Mouse (Mus musculus): ENCODE measurements around the gene Rps6ka5.

Rps6ka5 gene

DNA sequence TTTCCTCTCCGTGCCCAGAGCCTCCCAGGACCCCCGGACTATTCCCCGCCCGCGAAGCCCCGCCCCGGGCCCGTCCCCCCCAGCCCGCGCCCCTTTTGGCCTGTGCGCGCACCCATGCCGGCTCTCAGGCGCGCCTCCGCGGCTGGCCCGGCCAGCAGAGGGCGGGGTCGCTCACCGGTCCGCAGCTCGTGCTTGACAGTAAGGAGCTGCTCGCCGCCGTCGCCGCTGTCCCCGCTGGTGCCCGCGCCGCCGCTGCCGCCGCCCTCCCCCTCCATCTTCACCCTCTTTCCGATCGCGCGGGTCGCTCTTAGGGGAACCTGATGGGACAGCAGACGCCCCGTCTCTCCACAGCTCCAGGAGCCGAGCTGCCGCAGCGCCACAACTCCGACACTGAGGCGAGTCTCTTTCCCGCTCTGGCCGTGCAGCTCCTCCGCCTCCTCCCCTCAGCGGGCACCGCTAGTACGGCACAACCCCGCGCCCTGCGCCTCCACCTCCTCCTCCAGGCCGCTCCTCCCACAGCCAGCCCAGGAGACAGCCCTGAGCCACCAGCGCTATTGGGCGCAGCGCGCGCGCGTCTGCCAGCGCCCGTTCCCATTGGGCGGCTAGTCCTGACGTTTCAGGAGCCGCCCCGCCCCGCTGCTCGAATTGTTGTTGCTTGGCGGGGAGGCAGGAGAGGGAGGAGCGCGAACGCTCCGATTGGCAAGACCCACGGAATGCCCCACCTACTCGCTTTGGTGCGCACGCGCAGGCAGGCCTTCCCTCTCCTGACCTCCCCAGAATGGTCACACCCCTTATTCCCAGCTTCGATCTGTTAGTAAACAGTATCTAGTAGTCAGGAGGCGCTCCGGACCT, 2.0 kb downstream of the Rps6ka5 start:
- peak; percentile 100 for DNase-seq (ENCODE audit: low spot score)

DNA sequence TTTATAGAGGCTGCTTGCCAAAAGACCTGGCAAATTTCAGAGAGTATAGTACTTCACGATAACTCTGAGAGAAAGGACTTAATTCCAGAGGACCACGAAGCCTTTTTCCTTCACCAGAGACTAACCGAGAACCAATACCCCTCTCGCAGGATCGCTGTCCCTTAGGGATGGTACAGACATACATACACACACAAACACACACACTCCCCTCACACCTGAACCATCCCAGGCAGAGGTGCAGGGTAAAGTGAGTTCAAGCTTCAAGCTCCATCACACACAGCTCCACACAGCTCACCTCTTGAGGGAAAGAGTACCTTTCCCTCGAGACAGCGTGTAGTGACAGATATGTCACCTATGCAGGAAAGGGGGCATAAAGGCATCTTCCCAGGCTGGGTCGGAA, 2.6 kb downstream of the Rps6ka5 start:
- no peak for DNase-seq (ENCODE audit: low spot score)

DNA sequence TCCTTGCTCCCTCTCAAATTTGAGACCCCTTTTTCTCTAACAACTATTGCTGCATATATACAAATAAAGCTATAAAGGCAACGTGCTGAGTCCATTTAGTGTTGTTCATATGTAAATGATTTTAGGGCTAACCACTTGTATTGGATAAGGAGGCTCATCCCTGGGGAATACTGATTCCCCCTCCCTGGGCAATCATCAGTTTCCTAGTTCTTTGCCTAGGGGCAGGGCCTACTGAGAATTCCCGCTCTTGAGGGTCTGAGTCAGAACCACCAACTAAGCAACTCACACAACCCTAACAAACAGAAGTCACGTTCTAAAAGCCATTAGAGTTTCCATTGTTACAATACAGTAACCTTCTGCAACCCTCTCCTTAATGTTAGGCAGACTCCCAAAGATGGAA, 6.0 kb downstream of the Rps6ka5 start:
- no peak for DNase-seq (ENCODE audit: low spot score)

DNA sequence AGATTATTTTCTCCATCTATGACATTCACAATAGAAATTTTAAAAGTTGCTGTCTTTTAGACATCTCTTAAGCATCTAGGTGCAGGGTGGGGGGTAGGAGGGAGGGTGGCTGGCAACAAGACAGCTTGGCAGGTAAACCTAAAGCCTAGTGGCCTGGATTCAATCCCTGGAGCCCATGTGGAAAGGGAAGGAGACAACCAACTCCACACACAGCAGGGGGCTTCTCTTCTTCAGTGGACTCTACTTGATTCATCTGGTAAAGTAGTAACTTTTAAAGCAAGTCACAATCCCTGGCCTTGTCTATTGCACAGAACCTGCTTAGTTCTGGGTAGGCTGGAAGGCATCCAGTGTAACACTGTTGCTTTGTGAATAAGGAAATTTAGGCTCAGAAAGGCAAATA, 9.3 kb downstream of the Rps6ka5 start:
- DNase-seq (ENCODE audit: low spot score) = no peak

DNA sequence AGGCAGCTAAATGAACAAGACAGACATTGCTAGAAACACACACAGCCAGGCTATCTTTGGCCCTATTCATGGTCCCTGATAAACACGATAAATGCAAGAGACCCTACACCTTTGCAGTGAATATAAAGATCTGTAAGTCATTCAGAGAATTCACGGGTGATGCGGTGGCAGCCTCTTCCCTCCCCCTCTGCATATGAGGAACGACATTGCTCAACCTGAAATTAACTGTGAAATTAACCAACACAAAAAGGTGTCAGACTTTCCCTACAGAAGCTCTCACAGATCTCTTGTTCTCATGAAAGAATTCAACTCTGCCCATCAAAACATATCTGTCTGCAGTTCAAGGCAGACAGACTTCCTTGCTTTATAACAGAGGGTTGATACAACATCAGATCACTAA, 9.8 kb downstream of the Rps6ka5 start:
- no peak for DNase-seq (ENCODE audit: low spot score)

DNA sequence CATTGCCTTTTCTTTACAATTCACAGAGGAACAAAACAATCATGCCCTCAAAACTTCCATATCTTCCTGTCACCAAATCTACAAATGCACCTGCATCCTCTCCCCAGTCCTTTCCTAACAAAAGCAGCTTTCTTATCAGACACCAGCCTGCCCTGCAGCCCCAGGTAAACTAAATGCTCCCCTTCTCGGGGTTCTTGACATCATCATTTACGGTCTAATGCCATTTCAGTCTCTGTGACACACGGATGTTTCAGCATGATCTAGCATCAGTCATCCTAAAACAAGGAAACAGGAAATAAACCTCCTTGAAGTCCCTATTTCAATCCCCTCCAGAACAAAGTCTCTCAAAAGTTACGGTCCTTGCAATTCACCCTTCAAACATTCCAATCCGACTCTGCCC, 15.0 kb downstream of the Rps6ka5 start:
- DNase-seq (ENCODE audit: low spot score) = no peak

DNA sequence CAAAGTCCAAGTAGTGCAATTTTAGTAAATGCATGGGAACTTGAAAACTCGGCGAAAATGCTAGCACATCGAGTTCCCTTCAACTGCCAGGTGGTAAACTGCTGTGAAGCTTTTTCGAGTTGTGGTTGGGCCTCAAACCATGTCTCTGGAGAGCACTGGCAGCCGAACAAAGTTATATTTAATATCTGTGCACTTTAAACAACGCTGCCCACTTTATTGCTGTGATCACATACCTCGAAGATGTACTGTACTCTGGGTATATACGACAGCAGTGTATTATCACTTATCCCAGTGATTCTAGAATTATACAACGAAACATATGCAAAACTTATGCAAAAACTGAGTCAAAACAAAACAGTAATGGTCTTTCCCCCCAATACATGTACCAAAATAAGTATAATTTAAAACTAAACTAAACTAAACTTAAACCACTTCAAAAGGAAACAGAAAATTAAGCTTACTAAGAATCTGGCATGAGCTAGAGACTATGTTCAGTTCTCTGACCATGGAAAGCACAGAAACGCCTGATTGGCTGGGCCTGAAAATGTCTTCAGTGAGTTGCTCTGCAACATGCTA, 15.6 kb downstream of the Rps6ka5 start:
- no peak for DNase-seq (ENCODE audit: low spot score)

DNA sequence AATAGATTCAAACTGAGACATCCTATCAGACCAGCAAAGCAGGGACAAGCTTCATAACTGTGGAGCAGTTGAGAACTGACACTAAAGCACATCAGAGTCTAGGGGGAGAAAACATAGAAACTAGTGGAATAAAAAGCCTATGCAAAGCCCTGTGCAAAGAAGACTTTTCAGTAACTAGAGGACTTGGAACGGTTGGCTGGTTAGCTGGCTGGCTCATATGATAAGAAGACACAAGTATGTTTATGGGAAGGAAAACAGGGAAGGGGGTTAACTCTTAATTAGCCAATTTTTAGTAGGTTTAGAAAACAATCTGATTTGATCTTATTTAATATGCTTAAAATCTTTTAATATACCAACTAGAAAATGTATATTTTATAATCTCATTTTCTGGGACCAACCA, 16.4 kb downstream of the Rps6ka5 start:
- no peak for DNase-seq (ENCODE audit: low spot score)

DNA sequence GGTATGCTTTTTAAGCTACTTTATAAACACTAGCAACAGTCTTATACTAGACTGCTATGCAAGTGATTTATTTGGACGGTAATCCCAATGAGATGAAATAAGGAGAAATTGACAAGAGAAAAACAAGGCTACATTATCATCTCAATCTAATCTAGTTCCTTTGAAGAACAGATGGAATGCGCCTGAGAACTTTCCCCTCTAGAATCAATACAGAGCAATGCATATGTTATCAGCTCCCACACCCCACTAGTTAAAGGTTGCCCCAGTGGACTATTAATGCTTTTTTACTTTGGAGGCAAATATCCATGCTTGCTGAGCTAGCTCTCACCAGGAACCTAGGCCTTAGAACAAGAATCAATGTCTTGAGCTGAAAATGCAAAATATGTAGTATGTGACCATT, 19.5 kb downstream of the Rps6ka5 start:
- no peak for DNase-seq (ENCODE audit: low spot score)

DNA sequence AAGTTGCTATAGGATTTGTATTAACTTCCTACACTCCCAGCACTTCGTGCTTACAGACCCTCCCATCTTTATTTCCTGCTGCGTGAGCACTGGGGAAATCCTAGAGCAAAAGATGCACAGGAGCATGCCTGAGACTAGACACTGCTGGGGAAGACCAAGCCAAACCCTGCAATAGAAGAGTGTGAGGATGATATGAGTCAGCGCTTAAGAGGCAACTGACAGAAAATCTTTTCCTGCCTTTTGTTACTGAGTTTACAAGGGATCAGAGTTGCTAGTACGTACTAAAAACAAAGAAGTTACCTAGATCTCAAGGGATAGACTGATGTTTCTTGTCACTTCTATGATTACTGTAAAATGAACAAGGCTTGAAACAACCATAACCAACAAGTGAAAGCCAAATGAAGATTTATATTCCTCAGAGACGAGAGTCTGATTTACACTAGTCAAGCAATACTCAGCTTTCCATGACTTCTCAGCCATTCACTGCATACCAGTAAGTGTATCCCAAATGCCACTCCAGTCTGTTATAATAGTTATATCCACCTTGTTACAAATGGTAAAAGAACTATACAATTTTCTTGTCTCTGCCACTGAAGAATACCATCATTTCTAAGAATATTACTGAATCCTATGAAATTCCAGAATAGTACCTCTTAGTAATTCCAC, 21.6 kb downstream of the Rps6ka5 start:
- no peak for DNase-seq (ENCODE audit: low spot score)

DNA sequence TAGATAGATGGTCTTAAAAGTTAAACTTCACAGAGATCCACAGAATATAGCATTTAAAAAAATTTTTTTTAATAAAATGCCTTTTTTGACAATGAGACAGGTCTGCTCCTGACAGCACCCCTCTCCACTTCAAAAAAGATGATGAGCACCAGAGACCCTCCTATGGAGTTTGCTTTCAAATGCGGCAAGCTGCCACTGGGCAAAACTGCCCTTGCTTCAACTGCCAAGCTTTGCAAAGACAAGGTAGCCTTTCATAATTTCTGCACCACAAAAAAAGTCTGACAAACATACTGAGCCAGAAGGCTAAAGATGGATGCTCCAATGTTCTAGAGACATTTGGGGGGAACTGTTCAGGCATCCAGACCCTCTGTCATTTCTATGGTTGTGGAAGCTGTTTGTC, 28.8 kb downstream of the Rps6ka5 start:
- DNase-seq (ENCODE audit: low spot score) = no peak

DNA sequence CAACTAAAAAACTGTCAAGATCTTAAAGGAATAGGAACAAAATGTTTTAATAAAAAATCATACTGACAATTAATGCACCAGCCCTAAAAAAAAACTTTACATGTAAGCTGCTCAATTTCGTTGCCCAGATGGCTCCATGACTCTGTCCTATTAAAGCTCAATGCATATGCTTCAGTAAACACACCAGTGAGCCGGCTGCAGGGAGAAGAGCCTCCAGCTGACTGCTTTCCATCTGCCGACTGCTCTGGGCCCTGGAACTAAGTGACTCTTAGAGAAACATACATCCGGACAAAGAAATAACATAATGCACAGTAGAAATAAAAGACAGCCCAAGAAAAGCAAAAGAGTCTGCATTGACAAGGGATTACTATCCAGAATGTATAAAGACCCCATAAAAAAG, 30.2 kb downstream of the Rps6ka5 start:
- no peak for DNase-seq (ENCODE audit: low spot score)

DNA sequence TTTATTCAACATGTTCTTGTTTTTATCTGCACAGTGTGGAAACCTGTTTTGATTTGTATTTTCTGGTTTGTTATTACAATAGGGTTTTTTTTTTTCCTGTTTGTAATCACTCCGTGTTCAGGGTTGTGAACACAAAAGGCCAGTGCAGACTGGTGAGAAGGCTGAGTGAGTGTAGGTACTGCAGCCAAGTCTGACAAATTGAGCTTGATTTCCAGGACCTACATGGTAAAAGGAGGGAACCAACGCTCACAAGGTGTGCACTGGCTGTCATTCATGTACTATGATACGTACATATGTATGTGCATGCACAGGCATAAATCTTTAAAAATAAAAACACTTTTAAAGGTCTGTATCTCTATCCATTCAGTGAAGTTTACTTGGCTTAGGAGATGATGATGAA, 31.5 kb downstream of the Rps6ka5 start:
- DNase-seq (ENCODE audit: low spot score) = no peak

DNA sequence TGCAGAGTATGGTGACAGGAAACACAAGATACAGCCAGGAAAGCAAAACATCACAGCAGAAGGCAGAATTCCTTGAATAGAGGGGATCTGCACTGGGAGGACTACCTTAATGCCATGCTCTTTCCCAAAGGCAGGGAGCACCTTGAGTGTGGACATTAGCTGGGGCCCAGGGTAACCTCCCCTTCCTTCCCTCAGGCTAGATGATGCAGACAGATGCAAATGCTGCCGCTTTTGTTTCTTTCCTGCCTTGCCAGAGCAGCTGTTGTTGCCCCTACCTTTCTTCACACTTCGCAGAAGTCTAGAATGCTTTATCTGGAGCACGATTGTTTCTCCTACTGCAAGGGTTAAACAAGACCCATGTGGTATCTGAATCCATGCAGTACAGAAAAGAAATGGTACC, 34.6 kb downstream of the Rps6ka5 start:
- no peak for DNase-seq (ENCODE audit: low spot score)

DNA sequence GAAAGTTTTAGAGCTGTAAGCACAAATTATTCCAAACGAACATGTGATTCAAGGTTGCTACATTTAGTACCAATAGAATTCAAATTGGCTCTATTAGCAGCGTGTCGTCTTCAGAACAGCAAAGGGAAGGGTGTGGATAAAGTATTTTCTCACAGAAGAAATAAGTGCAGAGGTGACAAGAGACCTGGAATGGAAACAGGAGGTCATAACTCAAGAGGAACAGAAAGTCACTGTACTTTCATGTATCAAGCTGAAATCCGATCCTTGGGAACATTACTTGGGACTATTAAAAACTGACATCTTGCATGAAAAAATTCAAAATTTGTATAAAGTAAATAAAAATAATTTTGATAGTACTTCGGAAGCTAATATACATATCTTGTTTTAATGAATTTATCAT, 36.3 kb downstream of the Rps6ka5 start:
- DNase-seq (ENCODE audit: low spot score) = no peak

DNA sequence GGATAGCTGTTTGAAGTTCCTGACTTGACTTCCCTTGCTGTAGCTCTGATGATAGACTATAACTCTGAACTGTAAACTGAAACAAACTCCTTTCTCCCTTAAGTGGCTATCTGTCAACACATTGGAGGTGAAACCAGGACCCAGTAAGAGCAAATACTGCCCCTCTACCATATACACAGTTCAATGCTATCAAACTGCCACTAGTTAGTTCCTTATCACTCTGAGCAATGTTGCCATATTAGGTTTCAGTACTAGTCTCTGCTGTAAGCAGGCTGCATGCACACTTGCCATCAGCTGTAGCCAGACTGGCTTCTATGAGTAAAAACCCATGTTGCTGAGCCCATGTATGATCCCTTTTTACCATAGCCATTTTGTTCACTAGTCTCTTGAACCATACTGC, 38.6 kb downstream of the Rps6ka5 start:
- DNase-seq (ENCODE audit: low spot score) = no peak

DNA sequence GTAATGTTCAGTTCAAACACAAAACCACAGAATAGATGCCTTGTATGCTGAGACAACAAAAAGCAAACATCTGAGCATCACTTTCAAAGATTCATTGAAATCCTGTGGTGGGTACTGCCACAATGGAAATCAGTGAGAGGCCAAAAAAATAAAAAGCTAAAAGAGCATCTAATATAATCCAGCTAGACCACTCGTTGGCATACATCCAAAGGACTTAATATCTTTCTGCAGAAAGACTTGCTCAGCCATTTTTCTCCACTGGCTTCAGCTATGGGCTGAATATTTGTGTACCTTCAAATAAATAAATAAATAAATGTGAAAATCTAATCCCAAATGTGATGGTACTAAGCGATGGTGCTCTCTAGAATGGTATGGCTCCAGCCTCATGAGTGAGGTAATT, 39.8 kb downstream of the Rps6ka5 start:
- DNase-seq (ENCODE audit: low spot score) = no peak

DNA sequence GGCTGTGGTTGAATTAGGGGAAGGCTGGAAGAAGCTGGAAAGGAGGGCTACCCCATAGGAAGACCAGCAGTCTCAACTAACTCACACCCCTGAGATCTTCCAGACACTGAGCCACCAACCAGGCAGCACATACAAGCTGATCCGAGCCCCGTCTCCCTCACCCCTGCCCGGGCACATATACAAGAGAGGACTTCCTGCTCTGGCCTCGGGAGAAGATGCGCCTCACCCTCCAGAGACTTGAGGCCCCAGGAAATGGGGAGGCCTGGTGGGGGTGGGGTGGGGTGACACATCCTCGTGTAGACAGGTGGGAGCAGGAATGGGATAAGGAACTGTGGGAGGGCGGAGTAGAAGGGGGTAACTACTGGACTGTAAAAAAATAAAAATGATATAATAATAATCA, 45.0 kb downstream of the Rps6ka5 start:
- no peak for DNase-seq (ENCODE audit: low spot score)

DNA sequence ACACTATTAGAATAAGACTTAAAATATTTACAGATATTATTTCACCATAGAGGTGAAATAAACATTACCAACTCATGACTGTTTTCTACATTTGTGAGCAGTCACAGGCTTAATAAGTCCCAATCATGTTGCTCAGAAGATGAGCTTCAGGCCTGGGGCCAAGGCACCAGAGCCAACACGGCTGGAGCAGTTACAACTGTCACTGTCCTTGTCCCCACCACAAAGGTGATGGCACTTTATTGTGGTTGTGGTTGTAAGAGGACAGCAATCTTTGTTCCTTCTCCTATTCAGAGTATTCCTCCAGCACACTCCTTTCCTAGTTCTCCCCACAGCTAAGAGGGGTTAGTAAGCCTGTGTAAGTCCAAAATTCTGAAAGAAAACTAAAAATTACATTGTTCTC, 45.5 kb downstream of the Rps6ka5 start:
- no peak for DNase-seq (ENCODE audit: low spot score)

DNA sequence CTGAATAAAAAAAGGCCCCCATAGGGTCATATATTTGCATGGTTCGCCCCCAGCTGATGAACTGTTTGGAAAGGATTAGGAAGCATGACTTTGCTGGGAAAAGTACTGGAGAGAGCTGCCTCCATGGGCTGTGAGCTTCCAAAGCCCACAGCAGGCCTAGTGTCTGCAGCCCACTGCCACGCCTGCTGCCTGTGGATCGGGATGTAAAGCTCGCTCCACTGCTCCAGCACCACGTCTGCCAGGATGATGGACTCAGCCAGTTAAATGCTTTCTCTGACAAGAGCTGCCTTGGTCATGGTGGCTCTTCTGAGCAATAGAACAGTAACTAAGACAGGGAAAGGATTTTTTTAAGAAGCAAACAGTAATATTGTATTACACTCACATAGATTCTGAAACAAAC, 46.1 kb downstream of the Rps6ka5 start:
- DNase-seq (ENCODE audit: low spot score) = no peak

DNA sequence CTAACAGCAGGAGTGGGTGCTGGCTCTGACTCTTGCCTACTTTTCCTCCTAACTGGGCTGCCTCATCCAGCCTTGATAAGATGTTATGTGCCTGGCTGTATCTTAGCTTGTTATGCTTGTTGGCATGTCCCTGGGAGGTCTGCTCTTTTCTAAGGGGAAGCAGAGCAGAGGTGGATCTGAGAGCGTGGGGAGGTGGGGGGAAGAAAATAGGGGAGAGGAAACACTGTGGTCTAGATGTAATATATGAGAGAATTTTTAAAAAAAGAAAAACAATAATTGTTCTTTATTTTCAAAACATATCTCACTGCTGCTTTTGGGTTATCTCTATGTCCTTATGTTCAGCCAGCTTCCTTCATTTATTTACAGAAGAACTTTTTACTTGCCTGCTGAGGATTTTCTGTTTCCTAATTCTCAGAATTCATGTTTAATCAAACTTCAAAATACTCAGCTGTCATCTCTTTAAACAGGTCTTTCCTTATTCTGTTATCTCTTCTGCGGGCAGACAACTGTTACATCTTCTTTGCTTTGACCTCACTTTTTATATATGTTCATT, 56.1 kb downstream of the Rps6ka5 start:
- DNase-seq (ENCODE audit: low spot score) = no peak

DNA sequence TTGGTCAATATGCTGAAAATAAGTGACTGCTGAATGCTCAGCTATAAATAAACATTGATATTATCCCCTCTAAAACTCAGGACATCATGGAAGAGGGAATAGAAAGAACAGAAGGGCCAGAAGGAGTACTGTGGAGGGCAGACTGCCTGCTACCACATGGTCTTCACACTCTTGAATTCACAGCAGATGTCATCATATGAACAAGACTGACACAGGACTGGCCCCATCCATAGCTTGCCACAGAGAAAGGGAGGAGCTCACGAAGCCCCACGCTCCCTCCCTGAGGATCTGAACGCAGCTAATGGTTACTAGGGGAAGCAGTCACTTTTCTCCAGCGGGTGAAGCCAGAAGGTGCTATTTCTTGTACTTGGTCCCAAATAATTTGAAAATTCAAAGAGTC, 61.5 kb downstream of the Rps6ka5 start:
- DNase-seq (ENCODE audit: low spot score) = no peak

DNA sequence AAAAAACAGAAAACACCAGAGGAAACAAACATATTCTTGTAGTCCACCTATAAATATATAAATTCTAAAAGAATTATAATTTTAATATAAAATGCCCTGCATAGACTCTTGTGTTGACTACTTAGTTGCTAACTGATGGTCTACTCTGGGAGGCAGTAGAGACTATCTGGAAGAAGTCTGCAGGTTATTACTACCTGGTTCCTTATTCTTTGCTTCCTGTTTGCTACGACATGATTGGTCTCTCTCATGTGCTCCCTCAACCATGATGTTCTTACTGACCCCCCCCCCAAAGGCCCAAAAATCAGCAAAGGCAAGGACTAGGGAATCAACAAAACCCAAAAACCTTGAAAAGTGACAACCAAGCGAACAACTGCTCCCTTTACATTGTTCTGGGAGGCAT, 66.7 kb downstream of the Rps6ka5 start:
- DNase-seq (ENCODE audit: low spot score) = no peak
